Mouse (Mus musculus) embryonic facial prominence, embryonic 14.5 days (tissue): ENCODE measurements around the gene Olfr630. TPM values are rescaled to one million over a fixed set of nuclear protein-coding genes. Genes with fewer than 3 reads are reported as not detected.
"Not testable (repeated sequence)": the region's sequence is repeated elsewhere in the genome, so short reads cannot be mapped to it uniquely, and the experiment has no call there.

Experiments
- ATAC-seq: fragments of 200-750 bp; cut with Nextera tagmentation; 2 replicates; pipeline ENCODE4 v1.8.0; 2017; ENCODE audit warnings: low read depth, moderate number of reproducible peaks, moderate TSS enrichment
- DNase-seq: peaks from one replicate; pipeline ENCODE4 v3.0.0-alpha.2; 2015; ENCODE audit warnings: low spot score
- H3K27ac ChIP-seq: fragments of 300-500 bp; sonication (generic); replicated peaks from 2 replicates; pipeline ENCODE4 v1.5.1; 2014; ENCODE audit warnings: low read depth, mild to moderate bottlenecking, low read length, moderate library complexity
- H3K27me3 ChIP-seq: fragments of 300-500 bp; sonication (generic); replicated peaks from 2 replicates; pipeline ENCODE4 v1.6.1; 2014; ENCODE audit warnings: low read length; ENCODE audit not compliant: control insufficient read depth, insufficient read depth
- H3K36me3 ChIP-seq: fragments of 300-500 bp; sonication (generic); 2 replicates; pipeline ENCODE4 v1.6.1; 2014; ENCODE audit warnings: low read length, mixed read lengths; ENCODE audit not compliant: control insufficient read depth, insufficient read depth
- H3K4me1 ChIP-seq: fragments of 300-500 bp; sonication (generic); 2 replicates; pipeline ENCODE4 v1.6.1; 2014; ENCODE audit warnings: antibody characterized with exemption, low read length; ENCODE audit not compliant: control insufficient read depth, insufficient read depth
- H3K4me2 ChIP-seq: fragments of 300-500 bp; sonication (generic); 2 replicates; pipeline ENCODE4 v1.6.1; 2014; ENCODE audit warnings: low read depth, mild to moderate bottlenecking, low read length, moderate library complexity, mixed read lengths
- H3K4me3 ChIP-seq: fragments of 300-500 bp; sonication (generic); 2 replicates; pipeline ENCODE4 v1.5.1; 2014; ENCODE audit warnings: low read depth, mild to moderate bottlenecking, low read length
- H3K9ac ChIP-seq: fragments of 300-500 bp; sonication (generic); 2 replicates; pipeline ENCODE4 v1.6.1; 2014; ENCODE audit warnings: low read depth, mild to moderate bottlenecking, low read length, moderate library complexity, mixed read lengths
- H3K9me3 ChIP-seq: fragments of 300-500 bp; sonication (generic); 2 replicates; pipeline ENCODE4 v1.6.1; 2016; ENCODE audit warnings: low read length; ENCODE audit not compliant: control insufficient read depth
- WGBS: fragments of 180-500 bp; shearing (Covaris S2); extraction: QIAGEN DNeasy Blood & Tissue Kit; methylation state at CpG from one replicate; pipeline ENCODE4 v1.1.7; 2014; 5-methylcytosine and 5-hydroxymethylcytosine counted together
- polyA plus RNA-seq: library from polyadenylated mRNA; unstranded; fragments of >200 nt; fragmentation: Nextera tagmentation; extraction: Ambion mirVana; gene quantifications from 2 replicates; pipeline ENCODE4 v1.2.1, GENCODE M21; 2014

The Olfr630 gene
- polyA plus RNA-seq, 1 experiment from 2014 or later: 0.07 TPM

GRCm38 (mm10) chr7:103744843-103745242 lies 12.3 kb downstream of the Olfr630 start, which contains the start of gene Olfr629:
Gene Olfr629, minus strand, starts transcription at chr7:103744943.
- no peak within 1 kb of the TSS for H3K4me2 ChIP-seq
- no peak for ATAC-seq
- H3K27ac ChIP-seq: no peak within 1 kb of the TSS
- H3K4me3 ChIP-seq: no peak within 1 kb of the TSS
- H3K27me3 ChIP-seq: no peaks in the 10 kb centered on the region
- 75% methylated on average over 2 of the region's 2 CpGs for WGBS
- no peaks in the 10 kb centered on the region for H3K4me1 ChIP-seq
- H3K9me3 ChIP-seq: 0 out of 2 replicates have a peak, but pooled peaks cover 4% of the 10 kb centered on the region
- no peaks in the 10 kb centered on the region for H3K36me3 ChIP-seq
- no peak for DNase-seq
- H3K9ac ChIP-seq: no peak within 1 kb of the TSS

GRCm38 (mm10) chr7:103730074-103730473 lies 27.1 kb downstream of the Olfr630 start, which contains the start of gene Olfr628:
Gene Olfr628, plus strand, starts transcription at chr7:103730374.
- H3K4me1 ChIP-seq: no peaks in the 10 kb centered on the region
- ATAC-seq (no peak), DNase-seq (no peak)
- H3K4me2 ChIP-seq: no peak within 1 kb of the TSS
- WGBS: 84% methylated on average over 1 of the region's 1 CpGs
- no peak within 1 kb of the TSS for H3K27ac ChIP-seq
- no peaks in the 10 kb centered on the region for H3K36me3 ChIP-seq
- no peaks in the 10 kb centered on the region for H3K9me3 ChIP-seq
- no peak within 1 kb of the TSS for H3K9ac ChIP-seq
- H3K27me3 ChIP-seq: no peaks in the 10 kb centered on the region
- no peak within 1 kb of the TSS for H3K4me3 ChIP-seq

DNA sequence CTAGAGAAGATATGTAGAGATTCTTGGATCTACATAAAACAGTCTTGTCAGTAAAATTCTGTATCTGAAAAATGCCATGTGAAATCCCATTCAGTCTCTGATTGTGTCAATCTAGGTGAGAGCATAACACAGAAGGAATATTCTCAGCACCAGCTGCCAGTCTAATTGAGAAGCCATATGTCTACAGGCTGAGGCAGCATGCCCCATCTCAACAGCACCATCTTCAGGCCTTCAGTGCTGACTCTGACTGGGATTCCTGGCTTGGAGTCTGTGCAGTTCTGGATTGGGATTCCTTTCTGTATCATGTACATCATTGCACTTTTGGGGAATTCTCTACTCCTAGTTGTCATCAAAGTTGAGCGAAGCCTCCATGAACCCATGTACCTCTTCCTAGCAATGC lies 40.7 kb downstream of the Olfr630 start:
- DNase-seq, H3K9ac ChIP-seq, ATAC-seq, H3K36me3 ChIP-seq, H3K4me1 ChIP-seq, H3K4me2 ChIP-seq, H3K27ac ChIP-seq, H3K27me3 ChIP-seq, H3K4me3 ChIP-seq, H3K9me3 ChIP-seq: not testable (repeated sequence)
- 93% methylated on average over 1 of the region's 1 CpGs for WGBS

- H3K4me2 ChIP-seq: no peak within 1 kb of the TSS
- no peak for ATAC-seq
- no peak within 1 kb of the TSS for H3K27ac ChIP-seq
- H3K9me3 ChIP-seq: no peaks in the 10 kb centered on the region
- H3K36me3 ChIP-seq: no peaks in the 10 kb centered on the region
- H3K4me3 ChIP-seq: no peak within 1 kb of the TSS
- no peak within 1 kb of the TSS for H3K9ac ChIP-seq
- H3K27me3 ChIP-seq: no peaks in the 10 kb centered on the region
- no peaks in the 10 kb centered on the region for H3K4me1 ChIP-seq
- no peak for DNase-seq
These were observed 42.8 kb downstream of the Olfr630 start, which contains the start of gene Olfr243 for GRCm38 (mm10) chr7:103714371-103714770. Gene Olfr243, plus strand, starts transcription at chr7:103714671.

GRCm38 (mm10) chr7:103712024-103712423 lies 45.1 kb downstream of the Olfr630 start:
- Histone ChIP-seq H3K4me1 (no peaks in the 10 kb centered on the region), H3K27ac (no peak overlapping the region), H3K36me3 (no peaks in the 10 kb centered on the region), H3K4me3 (no peak overlapping the region), H3K9me3 (no peaks in the 10 kb centered on the region), H3K27me3 (no peaks in the 10 kb centered on the region), H3K4me2 (no peak overlapping the region), H3K9ac (no peak overlapping the region)
- 28% methylated on average over 2 of the region's 2 CpGs for WGBS
- ATAC-seq (no peak), DNase-seq (no peak)

Other genes starting within 250 kb of the Olfr630 start
- 0.18 TPM in 1 of 2 replicates, not detected in the other for gene Olfr610, start 245.2 kb downstream of the Olfr630 start, polyA plus RNA-seq
- gene Olfr611, start 236.5 kb downstream of the Olfr630 start, polyA plus RNA-seq: not detected in 2 replicates
- gene Olfr612, start 214.6 kb downstream of the Olfr630 start, polyA plus RNA-seq: not detected in 2 replicates
- not detected in 2 replicates for gene Olfr613, start 209.3 kb downstream of the Olfr630 start, polyA plus RNA-seq
- gene Olfr615, start 201.3 kb downstream of the Olfr630 start, polyA plus RNA-seq: 0.06 and 0.14 TPM in 2 replicates
- gene Olfr616, start 188.2 kb downstream of the Olfr630 start, polyA plus RNA-seq: not detected in 2 replicates
- not detected in 2 replicates for gene Olfr617, start 184.3 kb downstream of the Olfr630 start, polyA plus RNA-seq
- not detected in 2 replicates for gene Olfr618, start 167.2 kb downstream of the Olfr630 start, polyA plus RNA-seq
- gene Olfr619, start 156.8 kb downstream of the Olfr630 start, polyA plus RNA-seq: not detected in 2 replicates
- gene Olfr620, start 144.8 kb downstream of the Olfr630 start, polyA plus RNA-seq: not detected in 2 replicates
- gene Olfr622, start 114.6 kb downstream of the Olfr630 start, polyA plus RNA-seq: 0.12 and 0.13 TPM in 2 replicates
- not detected in 2 replicates for gene Olfr623, start 93.6 kb downstream of the Olfr630 start, polyA plus RNA-seq
- gene Olfr624, start 86.1 kb downstream of the Olfr630 start, polyA plus RNA-seq: 0.04 and 0.06 TPM in 2 replicates
- gene Olfr625-ps1, start 74.6 kb downstream of the Olfr630 start, polyA plus RNA-seq: not detected in 2 replicates
- gene Olfr243, start 42.7 kb downstream of the Olfr630 start, polyA plus RNA-seq: not detected in 2 replicates
- gene Olfr628, start 27.0 kb downstream of the Olfr630 start, polyA plus RNA-seq: 0.14 TPM in 1 of 2 replicates, not detected in the other
- not detected in 2 replicates for gene Olfr629, start 12.4 kb downstream of the Olfr630 start, polyA plus RNA-seq
- 0.12 and 0.26 TPM in 2 replicates for gene Olfr69, start 14.3 kb upstream of the Olfr630 start, polyA plus RNA-seq
- gene Olfr68, start 22.4 kb upstream of the Olfr630 start, polyA plus RNA-seq: not detected in 2 replicates
- gene Olfr67, start 34.5 kb upstream of the Olfr630 start, polyA plus RNA-seq: not detected in 2 replicates
- 4,240 and 4,969 TPM in 2 replicates for gene Hbb-bt, start 56.7 kb upstream of the Olfr630 start, polyA plus RNA-seq
- gene Hbb-bs, start 70.8 kb upstream of the Olfr630 start, polyA plus RNA-seq: 10,123 and 13,531 TPM in 2 replicates
- gene Hbb-bh2, start 83.2 kb upstream of the Olfr630 start, polyA plus RNA-seq: not detected in 2 replicates
- 3.6 and 8.0 TPM in 2 replicates for gene Hbb-bh1, start 85.8 kb upstream of the Olfr630 start, polyA plus RNA-seq
- gene Hbb-y, start 95.9 kb upstream of the Olfr630 start, polyA plus RNA-seq: 391 and 1,497 TPM in 2 replicates
- gene Olfr66, start 128.9 kb upstream of the Olfr630 start, polyA plus RNA-seq: not detected in 2 replicates
- not detected in 2 replicates for gene Olfr64, start 137.2 kb upstream of the Olfr630 start, polyA plus RNA-seq
- 0.13 and 0.35 TPM in 2 replicates for gene Olfr65, start 146.2 kb upstream of the Olfr630 start, polyA plus RNA-seq
- not detected in 2 replicates for gene Olfr631, start 171.5 kb upstream of the Olfr630 start, polyA plus RNA-seq
- not detected in 2 replicates for gene Olfr632, start 177.0 kb upstream of the Olfr630 start, polyA plus RNA-seq
- gene Olfr633, start 187.1 kb upstream of the Olfr630 start, polyA plus RNA-seq: not detected in 2 replicates
- not detected in 2 replicates for gene Olfr635, start 213.8 kb upstream of the Olfr630 start, polyA plus RNA-seq
- gene Olfr638, start 241.4 kb upstream of the Olfr630 start, polyA plus RNA-seq: not detected in 2 replicates